ENCODE assay signal across 12 mouse cellular contexts in the genomic region with DNA sequence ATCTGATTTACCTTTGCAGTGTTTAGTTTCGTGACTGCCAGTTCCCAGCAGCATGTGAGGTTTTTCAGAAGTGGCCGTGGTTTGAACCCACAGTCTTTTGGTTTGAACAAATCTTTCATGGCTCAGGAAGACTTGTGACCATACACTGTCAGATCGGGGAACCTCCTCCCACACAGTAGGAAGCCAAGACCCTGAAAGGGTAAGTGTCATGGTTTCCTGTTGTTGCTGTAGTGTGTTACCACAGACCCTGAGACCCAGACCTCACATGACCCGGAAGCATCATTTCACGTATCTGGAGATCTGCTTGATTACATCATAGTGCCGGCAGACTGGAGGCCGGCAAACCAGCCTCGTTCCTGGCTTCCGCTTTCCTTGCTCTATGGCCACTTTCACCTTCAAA. TPM values are rescaled to one million over a fixed set of nuclear protein-coding genes. Genes with fewer than 3 reads are reported as not detected.
DNase-seq lines count a peak whose midpoint lies in the region; TF ChIP-seq lines count a peak whose summit lies in the region.
"Had no signal": no experiment of that assay in that cellular context is flagged by ENCODE, and none has a peak within 500 bp of the region (broad histone marks: within the 10 kb centered on the region; RNA-seq: fewer than 3 reads in every experiment).

No protein-coding gene starts in this region.

- in situ Hi-C loops in CH12.LX (cut with MboI; ENCODE audit: low pct_ligation_motif_present, low pct_unique_long_range_greater_than_20kb, low sequenced_read_pairs): loop anchor here (5.0 kb wide), 1 partner anchor 240 kb away; no protein-coding TSS in a partner anchor

- no peak overlapping the region for H3K4me3 ChIP-seq in CH12.LX (replicated peaks in 1 of 3; ENCODE audit: low read depth in 2 of 3, low read length in 2 of 3, poor library complexity in 1 of 3)
- H3K4me3 ChIP-seq in cerebellum, adult 2 months (replicated peaks; ENCODE audit: insufficient read depth, low read depth, low read length): no peak overlapping the region
- H3K4me3 ChIP-seq: hindbrain, embryonic 15.5 days had no signal

- TF ChIP-seq CTCF in CH12.LX (conservative IDR thresholded peaks at IDR 0.05 in 1 of 2, IDR thresholded peaks at IDR 0.05 in 1 of 2; ENCODE audit: low read depth in 2 of 2, low read length in 2 of 2): no peak
- TF ChIP-seq CTCF in cerebellum, adult 2 months (IDR thresholded peaks at IDR 0.05; ENCODE audit: borderline replicate concordance, insufficient read depth, low read depth, low read length): no peak

- no peak overlapping the region for H3K9ac ChIP-seq in CH12.LX (ENCODE audit: insufficient read depth, low read depth)
- H3K9ac ChIP-seq: hindbrain, embryonic 15.5 days had no signal

- H3K9me3 ChIP-seq in CH12.LX (replicated peaks; ENCODE audit: low read length): peaks cover 10% of the 10 kb centered on the region
- H3K9me3 ChIP-seq: hindbrain, embryonic 15.5 days had no signal

- TF ChIP-seq EP300 in CH12.LX (IDR thresholded peaks at IDR 0.05; ENCODE audit: low read length): no peak; the same call in 1 of the 2 replicates

- H3K27me3 ChIP-seq in CH12.LX (replicated peaks): no peaks in the 10 kb centered on the region
- no peaks in the 10 kb centered on the region for H3K27me3 ChIP-seq in cerebellum, adult 2 months (ENCODE audit: control insufficient read depth, insufficient read depth, low read length)
- H3K27me3 ChIP-seq: hindbrain, embryonic 15.5 days had no signal

- H3K4me2 ChIP-seq in CH12.LX (ENCODE audit: insufficient read depth, low read depth, poor library complexity, severe bottlenecking): no peak overlapping the region
- H3K4me2 ChIP-seq: hindbrain, embryonic 15.5 days had no signal

- WGBS in cerebellum, adult 2 months: 80% methylated on average over 9 of the region's 9 CpGs

- H3K79me2 ChIP-seq in CH12.LX (replicated peaks; ENCODE audit: control insufficient read depth, extremely low read depth, insufficient read depth, poor library complexity, severe bottlenecking): no peaks in the 10 kb centered on the region

- TF ChIP-seq POLR2A in CH12.LX (IDR thresholded peaks at IDR 0.05; ENCODE audit: low read depth, low read length): no peak
- TF ChIP-seq POLR2A in cerebellum, adult 2 months (IDR thresholded peaks at IDR 0.05; ENCODE audit: borderline replicate concordance, insufficient read depth, low read length): no peak

- no peak for TF ChIP-seq RAD21 in CH12.LX (IDR thresholded peaks at IDR 0.05; ENCODE audit: low read depth, low read length)

- DNase-seq in kidney, postnatal 14 days: peak; percentile 8
- DNase-seq in kidney, adult 8-10 months: no peak
- peak; percentile 8 for DNase-seq in CH12.LX (ENCODE audit: extremely low read depth)
- DNase-seq in lung, postnatal 10 days: peak; percentile 12
- DNase-seq in skeletal muscle tissue, adult 2 months (ENCODE audit: low read depth, low spot score): peak; percentile 13
- no peak for DNase-seq in urinary bladder, adult 18-20 months (ENCODE audit: low spot score in 2 of 2)
- no peak for DNase-seq in adrenal gland, adult 2 months
- no peak for DNase-seq in cerebellum, adult 2 months
- DNase-seq: cerebellum, adult 9-11 months; gastrocnemius, postnatal 36 days had no signal

- peaks cover 2 to 3% of the 10 kb centered on the region in 2 experiments; a peak in 1 of 4 replicates for H3K4me1 ChIP-seq in CH12.LX (ENCODE audit: control insufficient read depth in 1 of 2, insufficient read depth in 2 of 2)
- H3K4me1 ChIP-seq in cerebellum, adult 2 months (ENCODE audit: control insufficient read depth, insufficient read depth, low read length): no peaks in the 10 kb centered on the region
- H3K4me1 ChIP-seq: hindbrain, embryonic 15.5 days had no signal

- H3K27ac ChIP-seq in CH12.LX (ENCODE audit: insufficient read depth, low read depth): no peak overlapping the region
- H3K27ac ChIP-seq in cerebellum, adult 2 months (ENCODE audit: insufficient read depth, low read length): no peak overlapping the region
- H3K27ac ChIP-seq: hindbrain, embryonic 15.5 days had no signal

- dilution Hi-C loops in CH12.LX (cut with MboI; ENCODE audit: extremely low pct_ligation_motif_present, extremely low pct_unique_long_range_greater_than_20kb, low sequenced_read_pairs): no loop called here

- no peaks in the 10 kb centered on the region for H3K36me3 ChIP-seq in CH12.LX (replicated peaks in 1 of 2; ENCODE audit: control insufficient read depth in 1 of 2, insufficient read depth in 1 of 2, low read length in 1 of 2)
- H3K36me3 ChIP-seq: hindbrain, embryonic 15.5 days had no signal

TF ChIP-seq in CH12.LX, 34 proteins besides CTCF, POLR2A, EP300 and RAD21:
- TF ChIP-seq MAFK (IDR thresholded peaks at IDR 0.05; ENCODE audit: insufficient replicate concordance, low read length): 0 out of 2 replicates have a peak, but pooled peaks have one; percentile 4
- no peak for TF ChIP-seq CHD1 (IDR thresholded peaks at IDR 0.05; ENCODE audit: low read depth, low read length)
- no peak for TF ChIP-seq IRF4 (IDR thresholded peaks at IDR 0.05; ENCODE audit: low read depth, low read length)
- TF ChIP-seq BHLHE40 (IDR thresholded peaks at IDR 0.05; ENCODE audit: low read depth, low read length): peak; percentile 51
- TF ChIP-seq ETS1 (conservative IDR thresholded peaks at IDR 0.05; ENCODE audit: low read depth, low read length): no peak
- no peak for TF ChIP-seq E2F4 (IDR thresholded peaks at IDR 0.05; ENCODE audit: insufficient replicate concordance, low read depth, low read length)
- no peak for TF ChIP-seq ELF1 (IDR thresholded peaks at IDR 0.05; ENCODE audit: low read depth, low read length)

RNA-seq across cellular contexts. Expression of a gene that starts 21.7 kb away (rescaled TPM):
- total RNA-seq in CH12.LX (2012; rRNA removed) (not detected in 2 replicates), CH12.LX (2014; rRNA removed) (not detected in 2 replicates)
- polyA plus RNA-seq in CH12.LX (2012; ENCODE audit: insufficient read length, low read depth): not detected in 2 replicates
- not detected for total RNA-seq in adrenal gland, adult 2 months (2021)
- not detected in 2 replicates for polyA plus RNA-seq in adrenal gland, adult 2 months (2012; rRNA removed)
- polyA plus RNA-seq in cerebellum, adult 2 months (2012; rRNA removed): not detected in 2 replicates
- total RNA-seq: gastrocnemius, postnatal 36 days; left cerebral cortex, postnatal 36 days had no signal

Comparison
In these comparisons a context has a peak if more than half of its experiments do, and no peak if none do; other contexts are left out.
1. DNase-seq: peak in kidney, postnatal 14 days (single experiment), CH12.LX (single experiment), lung, postnatal 10 days (single experiment) and skeletal muscle tissue, adult 2 months (single experiment); none in kidney, adult 8-10 months (0 of 2), urinary bladder, adult 18-20 months (0 of 2), adrenal gland, adult 2 months (single experiment) and cerebellum, adult 2 months (0 of 2).